Mouse (Mus musculus) midbrain, postnatal 0 days (tissue): ENCODE measurements around the gene Cpne5. TPM values are rescaled to one million over a fixed set of nuclear protein-coding genes. Genes with fewer than 3 reads are reported as not detected.
A peak's percentile ranks its signal among the peaks of the same experiment; 100 is the strongest.
"Not testable (repeated sequence)": the region's sequence is repeated elsewhere in the genome, so short reads cannot be mapped to it uniquely, and the experiment has no call there.

Source experiments
- ATAC-seq: fragments of 200-750 bp; cut with Nextera tagmentation; 2 replicates; pipeline ENCODE4 v1.8.0; 2017; ENCODE audit warnings: moderate number of reproducible peaks, mild to moderate bottlenecking, moderate TSS enrichment, moderate library complexity; ENCODE audit not compliant: low FRiP score
- DNase-seq: peaks from one replicate; pipeline ENCODE4 v3.0.0-alpha.2; 2015; ENCODE audit warnings: low spot score
- H3K27ac ChIP-seq: fragments of 300-500 bp; sonication (generic); 2 replicates; pipeline ENCODE4 v1.5.1; 2014; ENCODE audit warnings: low read depth, mild to moderate bottlenecking, low read length, mixed read lengths
- H3K27me3 ChIP-seq: fragments of 300-500 bp; sonication (generic); 2 replicates; pipeline ENCODE4 v1.6.1; 2014; ENCODE audit warnings: low read length, control low read depth, mixed read lengths; ENCODE audit not compliant: insufficient read depth
- H3K36me3 ChIP-seq: fragments of 300-500 bp; sonication (generic); 2 replicates; pipeline ENCODE4 v1.6.1; 2014; ENCODE audit warnings: low read length, control low read depth, mixed read lengths; ENCODE audit not compliant: insufficient read depth
- H3K4me1 ChIP-seq: fragments of 300-500 bp; sonication (generic); 2 replicates; pipeline ENCODE4 v1.6.1; 2014; ENCODE audit warnings: mild to moderate bottlenecking, control low read depth, antibody characterized with exemption, low read length, mixed read lengths; ENCODE audit not compliant: insufficient read depth
- H3K4me2 ChIP-seq: fragments of 300-500 bp; sonication (generic); 2 replicates; pipeline ENCODE4 v1.6.1; 2014; ENCODE audit warnings: low read depth, mild to moderate bottlenecking, low read length, mixed read lengths; ENCODE audit not compliant: poor library complexity, severe bottlenecking
- H3K4me3 ChIP-seq: fragments of 300-500 bp; sonication (generic); 2 replicates; pipeline ENCODE4 v1.5.1; 2014; ENCODE audit warnings: low read depth, mild to moderate bottlenecking, low read length, moderate library complexity
- H3K9ac ChIP-seq: fragments of 300-500 bp; sonication (generic); replicated peaks from 2 replicates; pipeline ENCODE4 v1.6.1; 2014; ENCODE audit warnings: mild to moderate bottlenecking, low read length, moderate library complexity, mixed read lengths; ENCODE audit not compliant: poor library complexity, severe bottlenecking
- H3K9me3 ChIP-seq: fragments of 300-500 bp; sonication (generic); 2 replicates; pipeline ENCODE4 v1.6.1; 2016; ENCODE audit warnings: low read length, control low read depth
- CTCF ChIP-seq: IDR thresholded peaks from 2 replicates; pipeline ENCODE4 v1.5.1; 2016; ENCODE audit warnings: antibody characterized with exemption, mild to moderate bottlenecking
- WGBS: fragments of 180-500 bp; shearing (Covaris S2); extraction: QIAGEN DNeasy Blood & Tissue Kit; methylation state at CpG from one replicate; pipeline ENCODE4 v1.1.7; 2014; 5-methylcytosine and 5-hydroxymethylcytosine counted together
- polyA plus RNA-seq: library from polyadenylated mRNA; unstranded; fragments of >200 nt; fragmentation: Nextera tagmentation; extraction: Ambion mirVana; gene quantifications from 2 replicates; pipeline ENCODE4 v1.2.1, GENCODE M21; 2015
- total RNA-seq: library from RNA; depleted of rRNA; stranded (reverse); fragments of >200 nt; gene quantifications from 2 replicates; pipeline ENCODE4 v1.2.3, GENCODE M21; 2014

The Cpne5 gene
- total and polyA plus RNA-seq, 2 experiments from 2014 or later, result 86.5 to 90.2 TPM

DNA sequence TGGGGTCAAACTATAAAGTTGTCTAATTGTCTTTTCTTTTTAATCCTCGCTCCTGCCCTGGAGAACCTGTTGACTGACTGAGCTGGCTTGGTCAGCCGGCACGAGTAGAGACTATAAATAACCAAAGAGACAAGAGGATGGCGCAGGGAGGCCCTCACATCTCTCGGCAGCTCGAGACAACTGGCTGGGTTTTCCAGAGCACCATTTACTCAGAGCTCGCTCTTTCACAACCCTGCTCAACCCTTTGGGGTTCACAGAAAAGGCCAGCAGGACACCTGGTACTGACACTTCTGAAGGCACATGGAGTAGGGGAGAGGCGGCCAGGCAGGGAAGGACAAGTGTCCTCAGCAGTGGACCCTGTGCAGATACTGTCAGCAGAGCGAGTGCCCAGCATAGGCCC lies 15.7 kb upstream of the Cpne5 start:
- DNase-seq, result no peak
- no peak for TF ChIP-seq CTCF
- Histone ChIP-seq H3K27me3 (no peaks in the 10 kb centered on the region), H3K4me3 (no peak overlapping the region), H3K36me3 (peaks cover 19% of the 10 kb centered on the region), H3K4me2 (no peak overlapping the region), H3K9me3 (no peaks in the 10 kb centered on the region), H3K27ac (no peak overlapping the region), H3K9ac (no peak overlapping the region), H3K4me1 (no peaks in the 10 kb centered on the region)
- no peak for ATAC-seq
- WGBS, result 86% methylated on average over 9 of the region's 9 CpGs

DNA sequence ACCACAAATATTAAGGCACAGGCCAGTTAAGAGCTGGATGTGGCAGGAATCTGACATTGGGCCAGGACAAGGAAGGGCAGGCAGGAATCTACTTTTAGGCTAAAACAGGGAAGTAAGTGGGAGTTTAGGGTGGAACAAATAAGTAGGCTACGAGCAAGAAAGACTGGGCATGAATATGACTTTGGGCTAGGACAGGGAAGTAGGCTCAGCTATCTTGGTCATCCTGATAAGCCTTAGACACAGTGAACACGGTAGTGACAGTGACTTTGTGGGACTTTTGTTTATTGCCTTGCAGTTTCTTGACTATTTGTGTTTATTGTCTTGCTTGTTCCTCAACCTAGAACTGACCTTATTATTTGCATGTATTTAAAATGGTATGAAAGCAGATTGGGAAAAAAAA lies 15.3 kb upstream of the Cpne5 start:
- no peak for ATAC-seq
- H3K4me3 ChIP-seq, result no peak overlapping the region
- H3K4me2 ChIP-seq, result no peak overlapping the region
- peaks cover 23% of the 10 kb centered on the region for H3K36me3 ChIP-seq
- TF ChIP-seq CTCF, result no peak
- no peak overlapping the region for H3K27ac ChIP-seq
- H3K4me1 ChIP-seq, result no peaks in the 10 kb centered on the region
- no peaks in the 10 kb centered on the region for H3K9me3 ChIP-seq
- no peak overlapping the region for H3K9ac ChIP-seq
- H3K27me3 ChIP-seq, result no peaks in the 10 kb centered on the region
- DNase-seq, result no peak
- 97% methylated on average over 2 of the region's 2 CpGs for WGBS

- no peak for TF ChIP-seq CTCF
- no peak overlapping the region for H3K27ac ChIP-seq
- ATAC-seq (no peak), DNase-seq (peak; percentile 59)
- WGBS, result 76% methylated on average over 15 of the region's 15 CpGs
- no peak overlapping the region for H3K4me3 ChIP-seq
- H3K9me3 ChIP-seq, result no peaks in the 10 kb centered on the region
- no peak overlapping the region for H3K9ac ChIP-seq
- no peaks in the 10 kb centered on the region for H3K4me1 ChIP-seq
- no peaks in the 10 kb centered on the region for H3K27me3 ChIP-seq
- H3K36me3 ChIP-seq, result peaks cover 15% of the 10 kb centered on the region
- no peak overlapping the region for H3K4me2 ChIP-seq
Observed at GRCm38 (mm10) chr17:29251608-29252390, 13.8 kb upstream of the Cpne5 start.

- DNase-seq, H3K4me1 ChIP-seq, H3K9ac ChIP-seq, H3K9me3 ChIP-seq, H3K4me3 ChIP-seq, ATAC-seq, H3K4me2 ChIP-seq, H3K27ac ChIP-seq, H3K27me3 ChIP-seq: not testable (repeated sequence)
- peaks cover 15% of the 10 kb centered on the region for H3K36me3 ChIP-seq
- 86% methylated on average over 14 of the region's 14 CpGs for WGBS
Observed at GRCm38 (mm10) chr17:29251006-29251405, 13.0 kb upstream of the Cpne5 start.

DNA sequence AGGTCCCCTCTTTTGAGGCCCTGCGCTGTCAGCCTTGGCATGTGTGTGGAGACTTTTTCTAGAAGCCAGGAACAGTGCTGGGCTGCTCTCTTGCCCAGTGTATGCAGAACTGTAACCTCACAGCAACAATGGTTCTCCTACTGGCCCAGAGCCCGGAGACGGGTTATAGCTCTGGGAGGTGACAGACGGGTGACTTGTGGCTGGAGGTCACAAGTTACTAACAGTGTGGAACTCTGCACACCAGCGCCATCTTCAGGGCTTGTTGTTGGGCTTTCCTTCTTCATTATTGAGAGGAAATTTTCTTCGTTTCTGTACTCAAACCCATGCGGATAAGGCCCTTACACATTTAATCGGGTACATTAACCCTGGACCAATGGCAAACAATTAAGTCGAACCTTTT lies 11.5 kb upstream of the Cpne5 start:
- ATAC-seq, result no peak
- peak; percentile 64 for TF ChIP-seq CTCF
- Histone ChIP-seq H3K9ac (no peak overlapping the region), H3K27me3 (no peaks in the 10 kb centered on the region), H3K4me1 (peaks cover 10% of the 10 kb centered on the region; the same call in 1 of the 2 replicates), H3K4me3 (no peak overlapping the region), H3K36me3 (peaks cover 15% of the 10 kb centered on the region), H3K4me2 (no peak overlapping the region), H3K27ac (no peak overlapping the region), H3K9me3 (no peaks in the 10 kb centered on the region)
- DNase-seq, result peak; percentile 75
- WGBS, result 63% methylated on average over 9 of the region's 9 CpGs

DNA sequence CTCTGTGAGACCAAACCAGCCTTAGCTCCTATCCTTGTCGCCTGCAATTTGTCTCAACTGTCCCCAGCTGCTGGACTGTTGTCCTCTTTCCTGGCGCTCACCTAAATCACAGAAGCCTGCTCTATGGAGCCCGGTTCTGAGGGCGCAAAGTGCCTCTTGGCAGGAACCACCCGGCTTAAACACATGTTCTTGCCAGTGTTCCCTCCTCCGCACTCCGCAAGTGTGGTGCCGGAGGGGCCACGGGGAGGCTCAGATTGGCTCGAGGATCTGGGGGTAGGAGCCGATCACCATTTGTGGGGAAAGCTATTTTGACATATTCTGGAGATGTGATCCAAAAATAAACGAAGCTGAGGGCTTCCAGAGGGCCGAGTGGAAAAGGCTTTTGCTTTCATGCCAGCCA lies 9.9 kb upstream of the Cpne5 start:
- peaks cover 12% of the 10 kb centered on the region for H3K36me3 ChIP-seq
- H3K27me3 ChIP-seq, result no peaks in the 10 kb centered on the region
- WGBS, result 78% methylated on average over 13 of the region's 13 CpGs
- H3K9me3 ChIP-seq, result no peaks in the 10 kb centered on the region
- H3K4me3 ChIP-seq, result no peak overlapping the region
- DNase-seq, result no peak
- H3K4me2 ChIP-seq, result no peak overlapping the region
- no peak for TF ChIP-seq CTCF
- no peak overlapping the region for H3K9ac ChIP-seq
- no peak for ATAC-seq
- H3K4me1 ChIP-seq, result peaks cover 10% of the 10 kb centered on the region; the same call in 1 of the 2 replicates
- no peak overlapping the region for H3K27ac ChIP-seq
